Mouse (Mus musculus) limb, embryonic 12.5 days (tissue): ENCODE measurements around the gene Mok. TPM values are rescaled to one million over a fixed set of nuclear protein-coding genes. Genes with fewer than 3 reads are reported as not detected.
A peak's percentile ranks its signal among the peaks of the same experiment; 100 is the strongest.

Experiments used
- ATAC-seq: fragments of 200-750 bp; cut with Nextera tagmentation; 2 replicates; pipeline ENCODE4 v1.8.0; 2017; ENCODE audit warnings: low read depth, moderate TSS enrichment; ENCODE audit not compliant: insufficient number of reproducible peaks, insufficient read depth, low FRiP score, low TSS enrichment
- H3K27ac ChIP-seq: fragments of 300-500 bp; sonication (generic); 2 replicates; pipeline ENCODE4 v1.5.1; 2016; ENCODE audit warnings: mild to moderate bottlenecking, moderate library complexity
- H3K27me3 ChIP-seq: fragments of 300-500 bp; sonication (generic); 2 replicates; pipeline ENCODE4 v1.6.1; 2016; ENCODE audit warnings: mild to moderate bottlenecking, moderate library complexity
- H3K36me3 ChIP-seq: fragments of 300-500 bp; sonication (generic); 2 replicates; pipeline ENCODE4 v1.6.1; 2016; ENCODE audit warnings: mild to moderate bottlenecking, moderate library complexity
- H3K4me1 ChIP-seq: fragments of 300-500 bp; sonication (generic); replicated peaks from 2 replicates; pipeline ENCODE4 v1.6.1; 2016
- H3K4me2 ChIP-seq: fragments of 300-500 bp; sonication (generic); 2 replicates; pipeline ENCODE4 v1.6.1; 2016; ENCODE audit warnings: mild to moderate bottlenecking, moderate library complexity
- H3K4me3 ChIP-seq: fragments of 300-500 bp; sonication (generic); replicated peaks from 2 replicates; pipeline ENCODE4 v1.5.1; 2016; ENCODE audit warnings: mild to moderate bottlenecking
- H3K9ac ChIP-seq: fragments of 300-500 bp; sonication (generic); replicated peaks from 2 replicates; pipeline ENCODE4 v1.6.1; 2016; ENCODE audit warnings: mild to moderate bottlenecking, moderate library complexity
- H3K9me3 ChIP-seq: fragments of 300-500 bp; sonication (generic); 2 replicates; pipeline ENCODE4 v1.6.1; 2016; ENCODE audit warnings: mild to moderate bottlenecking, moderate library complexity
- WGBS: fragments of 180-500 bp; shearing (Covaris S2); methylation state at CpG from one replicate; pipeline ENCODE4 v1.1.7; 2016; 5-methylcytosine and 5-hydroxymethylcytosine counted together
- polyA plus RNA-seq: library from polyadenylated mRNA; unstranded; fragments of >200 nt; fragmentation: Nextera tagmentation; extraction: Ambion mirVana; gene quantifications from 2 replicates; pipeline ENCODE4 v1.2.1, GENCODE M21; 2016

Gene Mok
- polyA plus RNA-seq, 1 experiment from 2014 or later: 5.7 TPM

DNA sequence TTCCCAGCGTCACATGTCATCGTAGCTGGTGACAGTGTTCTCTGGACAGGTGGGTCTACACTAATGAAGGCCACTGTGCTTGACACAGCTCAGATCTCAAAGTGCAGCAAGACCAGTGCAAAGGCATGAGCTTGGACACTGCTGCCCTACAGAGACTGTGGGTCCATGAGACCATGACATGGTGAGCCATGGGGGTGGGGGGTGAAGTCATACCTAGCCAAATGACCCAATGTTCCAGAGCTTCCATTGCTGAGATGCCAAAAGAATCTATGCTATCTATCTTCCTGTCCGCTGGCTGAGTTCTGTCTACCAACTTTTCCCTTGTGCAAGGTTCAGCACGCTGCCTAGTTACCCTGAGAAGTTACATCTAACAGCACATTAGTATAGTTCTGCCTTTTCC is 11.8 kb downstream of the Mok start:
- H3K36me3 ChIP-seq: no peaks in the 10 kb centered on the region
- no peaks in the 10 kb centered on the region for H3K9me3 ChIP-seq
- 94% methylated on average over 4 of the region's 4 CpGs for WGBS
- no peak overlapping the region for H3K4me3 ChIP-seq
- ATAC-seq: no peak
- H3K4me2 ChIP-seq: no peak overlapping the region
- H3K27me3 ChIP-seq: no peaks in the 10 kb centered on the region
- no peak overlapping the region for H3K27ac ChIP-seq
- no peak overlapping the region for H3K9ac ChIP-seq
- no peaks in the 10 kb centered on the region for H3K4me1 ChIP-seq

DNA sequence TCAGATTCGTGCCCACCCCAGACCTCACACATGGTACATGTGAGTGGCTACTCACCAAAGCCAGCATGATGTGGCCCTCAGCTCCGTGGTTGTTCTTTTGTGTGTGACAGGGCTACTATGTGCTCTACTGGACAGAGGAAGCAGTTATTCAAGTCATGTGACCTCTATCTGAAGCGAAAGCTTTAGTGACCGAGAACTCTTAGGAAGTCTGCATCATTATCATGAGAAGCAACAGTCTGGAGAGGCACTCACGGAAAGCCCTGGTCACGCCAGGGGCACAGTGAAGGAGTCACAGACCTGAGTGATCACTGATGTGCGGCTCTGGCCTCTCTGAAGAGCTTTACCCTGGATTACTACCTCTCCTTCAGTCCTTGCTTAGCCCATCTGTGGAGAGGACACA is 18.4 kb downstream of the Mok start:
- H3K27me3 ChIP-seq: no peaks in the 10 kb centered on the region
- no peaks in the 10 kb centered on the region for H3K9me3 ChIP-seq
- no peak for ATAC-seq
- no peak overlapping the region for H3K27ac ChIP-seq
- no peaks in the 10 kb centered on the region for H3K4me1 ChIP-seq
- no peak overlapping the region for H3K9ac ChIP-seq
- H3K36me3 ChIP-seq: no peaks in the 10 kb centered on the region
- H3K4me3 ChIP-seq: no peak overlapping the region
- H3K4me2 ChIP-seq: no peak overlapping the region
- WGBS: 87% methylated on average over 7 of the region's 7 CpGs

DNA sequence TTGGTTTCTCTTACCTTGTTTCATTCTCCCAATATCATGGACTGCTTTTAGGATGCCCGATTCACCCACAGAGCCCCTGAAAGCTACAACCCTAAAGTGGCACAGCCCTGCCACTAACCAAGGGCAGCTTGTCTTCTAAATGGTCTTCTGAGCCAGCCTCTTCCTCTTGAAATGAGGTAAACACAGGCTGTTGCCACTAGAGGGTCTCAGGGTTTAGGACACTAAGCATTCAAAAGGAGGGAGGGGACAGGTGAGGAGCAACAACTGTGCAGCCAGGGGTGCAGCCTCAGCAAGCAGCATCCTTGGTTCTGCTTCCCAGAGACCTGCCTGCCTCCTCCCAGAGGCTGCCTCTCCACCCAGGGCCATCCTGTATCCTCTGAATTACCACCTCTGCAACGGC is 19.0 kb downstream of the Mok start:
- Histone ChIP-seq H3K9me3 (no peaks in the 10 kb centered on the region), H3K4me1 (no peaks in the 10 kb centered on the region), H3K9ac (no peak overlapping the region), H3K4me3 (no peak overlapping the region), H3K27ac (no peak overlapping the region), H3K36me3 (no peaks in the 10 kb centered on the region), H3K27me3 (no peaks in the 10 kb centered on the region), H3K4me2 (no peak overlapping the region)
- ATAC-seq: no peak
- 83% methylated on average over 2 of the region's 2 CpGs for WGBS

DNA sequence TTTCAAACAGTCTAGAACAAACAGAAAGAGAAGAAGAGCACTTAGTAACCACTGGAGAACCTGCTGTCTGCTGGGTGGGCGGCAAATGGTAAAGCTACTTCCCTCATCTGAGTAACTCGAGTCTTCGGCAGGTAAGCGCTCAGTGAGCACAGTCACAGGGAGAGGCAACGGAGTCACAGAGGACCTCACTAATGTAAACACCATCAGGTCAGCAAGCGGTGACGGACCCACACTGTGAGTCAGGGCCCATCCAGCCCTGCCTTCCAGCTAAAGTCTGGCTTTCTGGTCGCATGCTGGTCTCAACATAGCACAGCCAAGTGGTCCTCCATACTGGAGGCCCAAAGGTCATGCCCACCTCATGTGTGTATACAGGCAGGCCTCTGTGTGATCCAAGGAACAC is 21.4 kb downstream of the Mok start:
- no peaks in the 10 kb centered on the region for H3K9me3 ChIP-seq
- H3K27me3 ChIP-seq: no peaks in the 10 kb centered on the region
- no peaks in the 10 kb centered on the region for H3K4me1 ChIP-seq
- no peaks in the 10 kb centered on the region for H3K36me3 ChIP-seq
- H3K9ac ChIP-seq: no peak overlapping the region
- H3K4me3 ChIP-seq: no peak overlapping the region
- ATAC-seq: no peak
- H3K27ac ChIP-seq: no peak overlapping the region
- 72% methylated on average over 8 of the region's 8 CpGs for WGBS
- no peak overlapping the region for H3K4me2 ChIP-seq

DNA sequence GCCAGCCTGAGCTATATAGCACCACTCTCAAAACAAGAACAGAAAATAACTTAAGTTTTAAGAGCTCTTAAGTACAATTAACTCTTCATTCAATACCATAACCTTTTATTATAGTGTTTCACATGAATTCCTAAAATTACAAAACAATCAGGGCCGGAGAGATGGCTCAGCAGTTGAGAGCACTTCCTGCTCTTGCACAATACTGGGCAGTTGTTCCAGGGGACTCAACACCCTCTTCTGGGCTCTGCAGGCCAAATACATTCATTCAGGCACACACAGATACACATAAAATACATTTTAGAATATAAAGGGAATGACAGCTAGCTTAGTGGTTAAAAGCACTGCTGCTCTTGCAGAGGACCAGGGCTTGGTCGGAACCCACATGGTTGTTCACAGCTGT is 23.9 kb downstream of the Mok start:
- H3K4me1 ChIP-seq: no peaks in the 10 kb centered on the region
- 86% methylated on average over 2 of the region's 2 CpGs for WGBS
- peaks cover 7% of the 10 kb centered on the region; the same call in 1 of the 2 replicates for H3K36me3 ChIP-seq
- no peaks in the 10 kb centered on the region for H3K27me3 ChIP-seq
- H3K9ac ChIP-seq: no peak overlapping the region
- H3K4me3 ChIP-seq: no peak overlapping the region
- no peak for ATAC-seq
- H3K9me3 ChIP-seq: no peaks in the 10 kb centered on the region
- H3K4me2 ChIP-seq: no peak overlapping the region
- H3K27ac ChIP-seq: no peak overlapping the region

DNA sequence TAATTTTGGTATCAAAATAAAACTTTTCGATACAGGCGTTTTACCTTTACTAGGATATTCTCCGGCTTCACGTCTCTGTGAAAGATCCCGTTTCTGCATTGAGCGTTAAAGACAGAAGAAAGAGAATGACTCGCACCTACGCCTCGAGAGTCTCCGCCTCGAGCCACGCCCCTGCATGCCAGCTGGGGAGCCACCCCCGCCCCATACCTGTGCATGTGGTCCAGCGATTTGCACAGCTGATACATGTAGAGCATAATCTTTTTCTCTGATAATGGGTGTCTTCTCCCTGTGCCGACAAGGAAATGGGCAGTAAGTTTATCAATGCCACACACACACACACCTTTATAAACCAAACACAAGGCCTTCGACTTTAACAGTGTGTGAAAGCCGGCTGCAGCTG is 25.8 kb downstream of the Mok start:
- no peak overlapping the region for H3K4me2 ChIP-seq
- no peaks in the 10 kb centered on the region for H3K9me3 ChIP-seq
- 66% methylated on average over 17 of the region's 17 CpGs for WGBS
- no peaks in the 10 kb centered on the region for H3K4me1 ChIP-seq
- peaks cover 16% of the 10 kb centered on the region; the same call in 1 of the 2 replicates for H3K36me3 ChIP-seq
- no peak overlapping the region for H3K27ac ChIP-seq
- no peaks in the 10 kb centered on the region for H3K27me3 ChIP-seq
- no peak for ATAC-seq
- no peak overlapping the region for H3K4me3 ChIP-seq
- no peak overlapping the region for H3K9ac ChIP-seq

DNA sequence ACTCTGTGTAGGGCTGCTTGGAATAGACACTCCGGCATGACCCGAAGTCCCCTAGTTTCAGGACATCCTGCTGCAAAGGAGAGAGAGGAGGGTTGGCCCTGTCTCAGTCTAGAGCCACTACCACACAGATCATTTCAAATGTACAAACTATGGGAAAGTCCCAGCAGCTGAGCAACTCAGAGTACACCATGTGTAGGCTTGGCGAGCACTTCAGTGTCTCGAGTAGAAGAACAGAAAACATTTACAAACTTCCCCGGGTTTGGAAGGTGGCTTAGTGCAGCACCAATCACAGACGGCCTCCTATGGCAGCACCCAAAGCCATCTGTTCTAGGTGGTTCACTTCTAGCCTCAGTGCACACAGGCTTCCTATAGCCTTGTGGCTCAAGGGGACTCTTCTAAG is 27.1 kb downstream of the Mok start:
- Histone ChIP-seq H3K36me3 (peaks cover 19% of the 10 kb centered on the region; the same call in 1 of the 2 replicates), H3K4me3 (no peak overlapping the region), H3K9ac (no peak overlapping the region), H3K27ac (no peak overlapping the region), H3K27me3 (no peaks in the 10 kb centered on the region), H3K9me3 (no peaks in the 10 kb centered on the region), H3K4me2 (no peak overlapping the region), H3K4me1 (no peaks in the 10 kb centered on the region)
- no peak for ATAC-seq
- 93% methylated on average over 6 of the region's 6 CpGs for WGBS

DNA sequence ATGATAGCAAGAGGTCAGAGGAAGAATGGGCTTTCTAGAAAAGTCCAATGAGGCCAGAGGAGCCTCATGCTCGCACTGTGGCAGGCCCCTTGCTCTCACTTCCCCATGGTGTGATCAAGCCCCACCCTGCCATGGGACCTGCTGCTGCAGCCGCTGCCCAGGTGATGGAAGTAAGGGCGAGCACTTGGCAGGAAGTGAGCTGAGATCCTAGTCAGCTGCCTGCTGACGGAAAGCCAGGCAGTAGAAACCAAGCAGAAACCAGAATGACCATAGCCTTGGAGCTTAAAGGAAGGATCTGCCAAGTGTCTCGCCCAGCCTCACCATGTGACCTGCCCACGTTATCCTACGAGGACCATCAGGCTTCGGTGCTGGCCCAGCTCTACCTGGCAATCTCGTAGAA is 27.6 kb downstream of the Mok start:
- Histone ChIP-seq H3K27me3 (no peaks in the 10 kb centered on the region), H3K4me2 (no peak overlapping the region), H3K9me3 (no peaks in the 10 kb centered on the region), H3K4me1 (no peaks in the 10 kb centered on the region), H3K4me3 (no peak overlapping the region), H3K9ac (no peak overlapping the region), H3K27ac (no peak overlapping the region), H3K36me3 (peaks cover 22% of the 10 kb centered on the region)
- no peak for ATAC-seq
- 89% methylated on average over 9 of the region's 9 CpGs for WGBS

DNA sequence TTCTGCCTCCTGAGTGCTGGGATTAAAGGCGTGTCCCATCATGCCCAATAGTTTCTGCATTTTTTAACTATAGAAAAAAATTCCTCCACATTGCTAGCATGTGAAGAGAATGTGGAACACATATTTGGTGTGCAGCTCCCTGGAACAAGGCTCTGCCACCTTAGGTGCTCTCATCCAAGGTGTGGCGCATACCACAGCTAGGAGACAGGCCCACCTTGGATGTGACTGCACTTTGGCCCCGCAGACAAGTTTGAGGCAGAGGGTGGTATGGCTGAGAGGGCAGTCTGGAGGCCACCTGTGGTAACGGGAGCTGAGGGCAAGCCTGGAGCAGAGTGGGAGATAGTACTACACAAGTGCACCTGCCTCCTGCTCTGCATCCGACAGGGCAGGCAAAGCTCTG is 31.9 kb downstream of the Mok start:
- ATAC-seq: no peak
- no peak overlapping the region for H3K9ac ChIP-seq
- H3K4me2 ChIP-seq: no peak overlapping the region
- H3K36me3 ChIP-seq: peaks cover 36% of the 10 kb centered on the region
- 80% methylated on average over 5 of the region's 5 CpGs for WGBS
- H3K4me3 ChIP-seq: no peak overlapping the region
- H3K27me3 ChIP-seq: no peaks in the 10 kb centered on the region
- H3K4me1 ChIP-seq: peaks cover 8% of the 10 kb centered on the region
- no peak overlapping the region for H3K27ac ChIP-seq
- H3K9me3 ChIP-seq: no peaks in the 10 kb centered on the region

DNA sequence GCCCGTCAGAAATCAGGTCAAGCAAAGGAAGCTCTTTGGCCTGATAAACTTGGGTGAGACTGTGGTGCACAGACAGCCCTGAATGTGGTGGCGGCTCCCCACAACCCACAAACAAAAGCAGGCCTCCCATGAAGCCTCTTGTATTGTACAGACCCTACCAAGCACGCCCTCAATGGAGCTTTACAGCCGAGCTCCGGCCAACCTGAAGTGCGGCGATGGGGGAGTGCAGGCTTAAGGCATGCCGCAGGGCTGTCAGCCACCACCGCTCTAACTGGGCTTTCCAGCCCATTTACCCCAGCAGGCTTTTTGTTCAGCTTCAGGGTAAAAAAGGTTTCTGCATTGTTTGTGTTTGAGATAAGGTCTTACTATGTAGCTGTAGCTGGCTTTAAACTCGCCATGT is 32.3 kb downstream of the Mok start:
- H3K27ac ChIP-seq: no peak overlapping the region
- no peak overlapping the region for H3K9ac ChIP-seq
- H3K27me3 ChIP-seq: no peaks in the 10 kb centered on the region
- no peak for ATAC-seq
- WGBS: 88% methylated on average over 10 of the region's 10 CpGs
- no peak overlapping the region for H3K4me3 ChIP-seq
- H3K4me1 ChIP-seq: peaks cover 8% of the 10 kb centered on the region
- no peak overlapping the region for H3K4me2 ChIP-seq
- no peaks in the 10 kb centered on the region for H3K9me3 ChIP-seq
- peaks cover 31% of the 10 kb centered on the region for H3K36me3 ChIP-seq

DNA sequence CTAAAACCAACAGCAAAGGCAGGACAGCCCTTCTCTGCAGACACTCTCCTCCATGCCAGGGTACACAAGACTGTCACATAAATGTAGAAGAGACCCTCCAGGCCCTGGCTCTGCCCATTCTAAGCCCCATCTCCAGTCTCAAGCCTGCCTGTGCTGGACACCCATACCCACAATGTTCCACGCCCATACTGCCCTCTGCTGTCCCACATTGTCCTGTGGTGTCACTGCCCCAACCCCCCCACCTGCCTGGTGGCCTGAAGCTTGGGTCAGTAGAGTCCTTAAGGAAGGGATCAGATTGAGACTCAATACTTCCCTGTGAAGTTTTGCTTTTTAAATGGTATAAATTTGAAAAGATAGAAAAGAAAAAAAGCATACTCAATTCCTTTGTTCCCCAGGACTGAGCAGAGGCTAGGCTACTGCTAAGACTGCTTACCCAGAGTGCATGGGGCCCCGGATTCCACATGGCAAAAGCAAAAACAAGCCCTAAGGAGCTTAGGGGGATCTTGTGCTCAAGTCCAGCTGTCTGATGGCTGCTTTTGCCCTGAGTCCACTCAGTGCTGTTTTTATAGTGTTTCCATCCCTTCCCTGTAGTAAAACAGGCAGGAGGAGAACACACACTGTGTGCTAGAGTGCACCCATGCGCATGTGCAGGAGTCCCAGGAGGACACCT is 34.3 kb downstream of the Mok start:
- no peak overlapping the region for H3K4me3 ChIP-seq
- no peaks in the 10 kb centered on the region for H3K27me3 ChIP-seq
- no peak overlapping the region for H3K4me2 ChIP-seq
- no peak for ATAC-seq
- peaks cover 8% of the 10 kb centered on the region for H3K4me1 ChIP-seq
- WGBS: 85% methylated on average over 3 of the region's 3 CpGs
- no peaks in the 10 kb centered on the region for H3K9me3 ChIP-seq
- no peak overlapping the region for H3K27ac ChIP-seq
- H3K9ac ChIP-seq: no peak overlapping the region
- H3K36me3 ChIP-seq: peaks cover 27% of the 10 kb centered on the region

DNA sequence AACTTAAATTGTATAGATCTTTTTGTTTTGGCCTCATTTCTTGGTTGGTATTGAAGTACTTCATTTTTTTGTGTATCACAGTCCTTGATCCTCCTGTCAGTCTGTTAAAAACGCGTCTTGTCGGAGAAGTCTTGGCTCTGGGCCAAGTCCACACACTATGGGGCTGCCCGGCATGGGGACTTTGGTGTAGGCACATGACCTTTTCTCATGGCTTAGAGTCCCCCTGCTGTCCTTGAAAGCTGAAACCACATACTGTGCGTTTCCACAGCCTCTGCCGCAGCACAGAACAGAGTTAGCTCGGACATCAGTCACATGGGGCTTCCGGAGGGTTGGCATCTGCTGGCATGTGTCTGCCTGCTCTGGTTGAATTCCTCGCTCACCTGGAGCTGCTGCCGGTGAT is 36.5 kb downstream of the Mok start:
- 42% methylated on average over 10 of the region's 10 CpGs for WGBS
- Histone ChIP-seq H3K9ac (0 out of 2 replicates have a peak overlapping the region, but pooled peaks have one; percentile 6), H3K36me3 (peaks cover 20% of the 10 kb centered on the region), H3K4me1 (peaks cover 8% of the 10 kb centered on the region), H3K27ac (0 out of 2 replicates have a peak overlapping the region, but pooled peaks have one; percentile 20), H3K9me3 (no peaks in the 10 kb centered on the region), H3K4me3 (no peak overlapping the region), H3K27me3 (no peaks in the 10 kb centered on the region), H3K4me2 (no peak overlapping the region)
- peak; percentile 58; the same call in 1 of the 2 replicates for ATAC-seq
